Mouse (Mus musculus): ENCODE measurements around the gene Metap1d. TPM values are rescaled to one million over a fixed set of nuclear protein-coding genes. Genes with fewer than 3 reads are reported as not detected.

The Metap1d gene
- polyA plus RNA-seq, 1 experiment from 2014 or later, result 43.1 TPM

- H3K4me2 ChIP-seq (ENCODE audit: low read length), result no peak overlapping the region
- H3K9me3 ChIP-seq (replicated peaks; ENCODE audit: low read length), result no peaks in the 10 kb centered on the region
- 78% methylated on average over 13 of the region's 13 CpGs for WGBS
- no peaks in the 10 kb centered on the region for H3K36me3 ChIP-seq (ENCODE audit: insufficient read depth, low read length)
- H3K27ac ChIP-seq, result no peak overlapping the region
- ATAC-seq (replicated peaks; ENCODE audit: low FRiP score, low read depth) (no peak), DNase-seq (ENCODE audit: low spot score) (no peak)
- H3K9ac ChIP-seq (ENCODE audit: low read depth, low read length), result no peak overlapping the region
- no peak for TF ChIP-seq CTCF (IDR thresholded peaks at IDR 0.05; ENCODE audit: low read depth)
- H3K4me3 ChIP-seq (replicated peaks; ENCODE audit: low read depth, low read length), result no peak overlapping the region
- no peaks in the 10 kb centered on the region for H3K27me3 ChIP-seq (ENCODE audit: insufficient read depth, low read length)
- H3K4me1 ChIP-seq (replicated peaks; ENCODE audit: insufficient read depth, low read length), result 0 out of 2 replicates have a peak, but pooled peaks cover 2% of the 10 kb centered on the region
Measured at GRCm38 (mm10) chr2:71458624-71459023, 5.5 kb downstream of the Metap1d start.

- WGBS, result 100% methylated on average over 1 of the region's 1 CpGs
- no peak for TF ChIP-seq CTCF (IDR thresholded peaks at IDR 0.05; ENCODE audit: low read depth)
- Histone ChIP-seq H3K4me3 (replicated peaks; ENCODE audit: low read depth, low read length) (no peak overlapping the region), H3K9ac (ENCODE audit: low read depth, low read length) (no peak overlapping the region), H3K4me2 (ENCODE audit: low read length) (no peak overlapping the region), H3K4me1 (replicated peaks; ENCODE audit: insufficient read depth, low read length) (no peaks in the 10 kb centered on the region), H3K36me3 (ENCODE audit: insufficient read depth, low read length) (no peaks in the 10 kb centered on the region), H3K9me3 (replicated peaks; ENCODE audit: low read length) (no peaks in the 10 kb centered on the region), H3K27me3 (ENCODE audit: insufficient read depth, low read length) (no peaks in the 10 kb centered on the region), H3K27ac (no peak overlapping the region)
- DNase-seq (ENCODE audit: low spot score) (no peak), ATAC-seq (replicated peaks; ENCODE audit: low FRiP score, low read depth) (no peak)
Measured at GRCm38 (mm10) chr2:71459659-71460058, 6.6 kb downstream of the Metap1d start.

GRCm38 (mm10) chr2:71461139-71461538 lies 8.1 kb downstream of the Metap1d start:
- Histone ChIP-seq H3K9ac (ENCODE audit: low read depth, low read length) (no peak overlapping the region), H3K36me3 (ENCODE audit: insufficient read depth, low read length) (no peaks in the 10 kb centered on the region), H3K4me1 (replicated peaks; ENCODE audit: insufficient read depth, low read length) (no peaks in the 10 kb centered on the region), H3K9me3 (replicated peaks; ENCODE audit: low read length) (no peaks in the 10 kb centered on the region), H3K27me3 (ENCODE audit: insufficient read depth, low read length) (no peaks in the 10 kb centered on the region), H3K4me3 (replicated peaks; ENCODE audit: low read depth, low read length) (no peak overlapping the region), H3K27ac (no peak overlapping the region), H3K4me2 (ENCODE audit: low read length) (no peak overlapping the region)
- no peak for TF ChIP-seq CTCF (IDR thresholded peaks at IDR 0.05; ENCODE audit: low read depth)
- WGBS, result 80% methylated on average over 6 of the region's 6 CpGs
- no peak for ATAC-seq (replicated peaks; ENCODE audit: low FRiP score, low read depth)
- no peak for DNase-seq (ENCODE audit: low spot score)

GRCm38 (mm10) chr2:71461589-71461988 lies 8.5 kb downstream of the Metap1d start:
- H3K9me3 ChIP-seq (replicated peaks; ENCODE audit: low read length), result no peaks in the 10 kb centered on the region
- H3K36me3 ChIP-seq (ENCODE audit: insufficient read depth, low read length), result no peaks in the 10 kb centered on the region
- no peak overlapping the region for H3K4me2 ChIP-seq (ENCODE audit: low read length)
- no peak overlapping the region for H3K27ac ChIP-seq
- H3K9ac ChIP-seq (ENCODE audit: low read depth, low read length), result no peak overlapping the region
- no peaks in the 10 kb centered on the region for H3K4me1 ChIP-seq (replicated peaks; ENCODE audit: insufficient read depth, low read length)
- ATAC-seq (replicated peaks; ENCODE audit: low FRiP score, low read depth), result no peak
- no peaks in the 10 kb centered on the region for H3K27me3 ChIP-seq (ENCODE audit: insufficient read depth, low read length)
- WGBS, result 76% methylated on average over 7 of the region's 7 CpGs
- TF ChIP-seq CTCF (IDR thresholded peaks at IDR 0.05; ENCODE audit: low read depth), result no peak
- no peak overlapping the region for H3K4me3 ChIP-seq (replicated peaks; ENCODE audit: low read depth, low read length)
- no peak for DNase-seq (ENCODE audit: low spot score)

GRCm38 (mm10) chr2:71462066-71462465 lies 9.0 kb downstream of the Metap1d start:
- 85% methylated on average over 4 of the region's 4 CpGs for WGBS
- DNase-seq (ENCODE audit: low spot score), result no peak
- no peak for TF ChIP-seq CTCF (IDR thresholded peaks at IDR 0.05; ENCODE audit: low read depth)

GRCm38 (mm10) chr2:71462553-71462952 lies 9.5 kb downstream of the Metap1d start:
- Histone ChIP-seq H3K9me3 (replicated peaks; ENCODE audit: low read length) (no peaks in the 10 kb centered on the region), H3K27me3 (ENCODE audit: insufficient read depth, low read length) (no peaks in the 10 kb centered on the region), H3K4me3 (replicated peaks; ENCODE audit: low read depth, low read length) (no peak overlapping the region), H3K27ac (no peak overlapping the region), H3K36me3 (ENCODE audit: insufficient read depth, low read length) (no peaks in the 10 kb centered on the region), H3K4me1 (replicated peaks; ENCODE audit: insufficient read depth, low read length) (no peaks in the 10 kb centered on the region), H3K9ac (ENCODE audit: low read depth, low read length) (no peak overlapping the region), H3K4me2 (ENCODE audit: low read length) (no peak overlapping the region)
- no peak for ATAC-seq (replicated peaks; ENCODE audit: low FRiP score, low read depth)
- TF ChIP-seq CTCF (IDR thresholded peaks at IDR 0.05; ENCODE audit: low read depth), result no peak
- no peak for DNase-seq (ENCODE audit: low spot score)
- 73% methylated on average over 3 of the region's 3 CpGs for WGBS

More at GRCm38 (mm10) chr2:71462066-71462465, 9.0 kb downstream of the Metap1d start:
- Histone ChIP-seq H3K9ac (ENCODE audit: low read depth, low read length) (no peak overlapping the region), H3K4me1 (replicated peaks; ENCODE audit: insufficient read depth, low read length) (no peaks in the 10 kb centered on the region), H3K4me2 (ENCODE audit: low read length) (no peak overlapping the region), H3K27ac (no peak overlapping the region), H3K36me3 (ENCODE audit: insufficient read depth, low read length) (no peaks in the 10 kb centered on the region), H3K4me3 (replicated peaks; ENCODE audit: low read depth, low read length) (no peak overlapping the region), H3K27me3 (ENCODE audit: insufficient read depth, low read length) (no peaks in the 10 kb centered on the region), H3K9me3 (replicated peaks; ENCODE audit: low read length) (no peaks in the 10 kb centered on the region)
- no peak for ATAC-seq (replicated peaks; ENCODE audit: low FRiP score, low read depth)

GRCm38 (mm10) chr2:71466103-71466502 lies 13.0 kb downstream of the Metap1d start:
- no peak overlapping the region for H3K27ac ChIP-seq
- no peaks in the 10 kb centered on the region for H3K27me3 ChIP-seq (ENCODE audit: insufficient read depth, low read length)
- no peak for TF ChIP-seq CTCF (IDR thresholded peaks at IDR 0.05; ENCODE audit: low read depth)
- H3K4me1 ChIP-seq (replicated peaks; ENCODE audit: insufficient read depth, low read length), result no peaks in the 10 kb centered on the region
- DNase-seq (ENCODE audit: low spot score) (no peak), ATAC-seq (replicated peaks; ENCODE audit: low FRiP score, low read depth) (no peak)
- no peak overlapping the region for H3K4me2 ChIP-seq (ENCODE audit: low read length)
- no peak overlapping the region for H3K9ac ChIP-seq (ENCODE audit: low read depth, low read length)
- 31% methylated on average over 5 of the region's 6 CpGs for WGBS
- no peak overlapping the region for H3K4me3 ChIP-seq (replicated peaks; ENCODE audit: low read depth, low read length)
- H3K9me3 ChIP-seq (replicated peaks; ENCODE audit: low read length), result no peaks in the 10 kb centered on the region
- no peaks in the 10 kb centered on the region for H3K36me3 ChIP-seq (ENCODE audit: insufficient read depth, low read length)
